Mouse (Mus musculus): Measurements from ENCODE around the gene Chrng.

The Chrng gene

GRCm38 (mm10) chr1:87200811-87201210, 3.6 kb upstream of the Chrng start:
- no peak for DNase-seq

GRCm38 (mm10) chr1:87201848-87202247, 2.6 kb upstream of the Chrng start:
- DNase-seq: no peak

GRCm38 (mm10) chr1:87203779-87204178, 678 bp upstream of the Chrng start:
- no peak for DNase-seq

GRCm38 (mm10) chr1:87205038-87205437, 581 bp downstream of the Chrng start:
- no peak for DNase-seq

- no peak for DNase-seq
These were observed 1.0 kb downstream of the Chrng start for GRCm38 (mm10) chr1:87205502-87205901.

GRCm38 (mm10) chr1:87206339-87206738, 1.9 kb downstream of the Chrng start:
- DNase-seq: peak; percentile 40

GRCm38 (mm10) chr1:87211431-87211830, 7.0 kb downstream of the Chrng start:
- DNase-seq: no peak

GRCm38 (mm10) chr1:87213735-87214704, 9.6 kb downstream of the Chrng start, which contains the start of gene Eif4e2:
TSS of gene Eif4e2 (plus strand) at chr1:87213914.
- DNase-seq: peak; percentile 94

- DNase-seq: peak; percentile 16
These were observed 10.3 kb downstream of the Chrng start for GRCm38 (mm10) chr1:87214748-87215147.

- no peak for DNase-seq
These were observed 13.5 kb downstream of the Chrng start for GRCm38 (mm10) chr1:87217938-87218337.

GRCm38 (mm10) chr1:87225739-87226138, 21.3 kb downstream of the Chrng start:
- DNase-seq: no peak

- no peak for DNase-seq
These were observed 22.1 kb downstream of the Chrng start for GRCm38 (mm10) chr1:87226409-87227159.

GRCm38 (mm10) chr1:87227160-87227550, 22.7 kb downstream of the Chrng start:
- no peak for DNase-seq

GRCm38 (mm10) chr1:87230606-87231005, 26.1 kb downstream of the Chrng start:
- DNase-seq: no peak

GRCm38 (mm10) chr1:87232197-87232596, 27.7 kb downstream of the Chrng start:
- no peak for DNase-seq

GRCm38 (mm10) chr1:87239056-87239455, 34.6 kb downstream of the Chrng start:
- no peak for DNase-seq

GRCm38 (mm10) chr1:87243021-87243420, 38.6 kb downstream of the Chrng start:
- no peak for DNase-seq

GRCm38 (mm10) chr1:87245430-87245829, 41.0 kb downstream of the Chrng start:
- no peak for DNase-seq

- DNase-seq: peak; percentile 77
These were observed 41.7 kb downstream of the Chrng start for GRCm38 (mm10) chr1:87245929-87246815.

- no peak for DNase-seq
These were observed 47.7 kb downstream of the Chrng start for GRCm38 (mm10) chr1:87252040-87252609.

- no peak for DNase-seq
These were observed 50.7 kb downstream of the Chrng start for GRCm38 (mm10) chr1:87255173-87255572.

- DNase-seq: no peak
These were observed 53.2 kb downstream of the Chrng start for GRCm38 (mm10) chr1:87257691-87258090.

All from thymus, postnatal 14 days (tissue).